Mouse (Mus musculus) liver, postnatal 0 days (tissue): Measurements from ENCODE around the gene Tbc1d1.

Experiments
- CTCF ChIP-seq: sonication (generic); IDR thresholded peaks from 2 replicates; pipeline ENCODE4 v1.5.1; 2016; ENCODE audit warnings: antibody characterized with exemption, low read depth
- EP300 ChIP-seq: IDR thresholded peaks from 2 replicates; pipeline ENCODE4 v1.6.1; 2016; ENCODE audit warnings: antibody characterized with exemption, low read depth, mild to moderate bottlenecking

DNA sequence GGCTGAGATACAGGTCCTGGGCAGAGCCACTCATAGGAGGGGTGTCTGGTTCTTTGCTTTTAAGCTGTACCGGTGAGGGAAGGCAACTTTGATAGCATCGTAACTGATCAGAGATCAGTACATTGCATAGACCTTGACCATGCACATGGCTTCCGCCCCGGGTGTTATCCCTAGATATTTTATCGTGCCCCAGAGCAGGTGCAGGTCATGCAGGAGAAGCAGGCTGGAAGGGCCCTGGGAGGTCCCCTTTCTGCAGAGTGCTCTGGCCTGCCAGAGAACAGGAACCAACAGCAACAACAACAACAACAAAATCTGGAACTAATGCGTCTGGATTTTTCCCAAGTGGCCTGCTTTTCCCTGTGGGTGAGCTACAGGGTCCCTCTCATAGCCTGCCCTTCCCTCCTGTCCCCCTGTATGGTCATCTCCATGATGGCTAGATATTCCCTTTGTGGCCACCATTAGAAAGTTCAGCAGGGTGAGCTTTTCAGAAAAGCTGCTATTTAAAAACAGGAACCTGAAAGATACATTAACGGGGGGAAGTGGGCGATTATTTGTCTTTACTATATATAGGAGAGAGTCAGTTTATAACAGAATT, 236.4 kb downstream of the Tbc1d1 start:
- TF ChIP-seq CTCF: no peak
- TF ChIP-seq EP300: no peak
